In genomic region chr15:90929043-90929442, GRCm38 (mm10) we compare ENCODE assay signal across 10 mouse cellular contexts.
DNase-seq lines count a peak whose midpoint lies in the region; TF ChIP-seq lines count a peak whose summit lies in the region.
"Had no signal": no experiment of that assay in that cellular context is flagged by ENCODE, and none has a peak within 500 bp of the region (broad histone marks: within the 10 kb centered on the region; RNA-seq: fewer than 3 reads in every experiment).

No protein-coding gene starts in this region.

- no peaks in the 10 kb centered on the region for H3K27me3 ChIP-seq in limb, embryonic 10.5 days (ENCODE audit: low read depth, poor library complexity, severe bottlenecking)
- H3K27me3 ChIP-seq: heart, embryonic 13.5 days; liver, embryonic 15.5 days had no signal

- DNase-seq in heart, adult 8-10 months (ENCODE audit: low spot score) = peak; percentile 4
- DNase-seq in heart, adult 11 months = no peak
- no peak for DNase-seq in lung, adult 2 months
- DNase-seq in lung, postnatal 25 days (ENCODE audit: low spot score) = no peak
- DNase-seq in R1 (ENCODE audit: low read depth, low spot score) = peak; percentile 15
- peak; percentile 54 for DNase-seq in limb, embryonic 10.5 days (ENCODE audit: low spot score)
- no peak for DNase-seq in spleen, postnatal 4 days (ENCODE audit: low spot score in 2 of 2)
- no peak for DNase-seq in right cerebral cortex, postnatal 14 days

- H3K27ac ChIP-seq in limb, embryonic 10.5 days = no peak overlapping the region
- H3K27ac ChIP-seq: heart, embryonic 13.5 days; liver, embryonic 15.5 days had no signal

- no peak for TF ChIP-seq POLR2A in lung, adult 2 months (IDR thresholded peaks at IDR 0.05; ENCODE audit: borderline replicate concordance, extremely low read depth, low read depth, low read length)

- no peaks in the 10 kb centered on the region for H3K9me3 ChIP-seq in limb, embryonic 10.5 days (replicated peaks)
- H3K9me3 ChIP-seq: liver, embryonic 15.5 days had no signal

- no peaks in the 10 kb centered on the region for H3K36me3 ChIP-seq in limb, embryonic 10.5 days
- H3K36me3 ChIP-seq: heart, embryonic 13.5 days; liver, embryonic 15.5 days had no signal

- H3K4me3 ChIP-seq in lung, adult 2 months (replicated peaks; ENCODE audit: extremely low read depth, low read depth, low read length) = no peak overlapping the region
- H3K4me3 ChIP-seq in limb, embryonic 10.5 days = no peak overlapping the region
- H3K4me3 ChIP-seq: heart, embryonic 13.5 days; liver, embryonic 15.5 days had no signal

- H3K4me1 ChIP-seq in lung, adult 2 months (ENCODE audit: control insufficient read depth, insufficient read depth, low read length) = no peaks in the 10 kb centered on the region
- no peaks in the 10 kb centered on the region for H3K4me1 ChIP-seq in limb, embryonic 10.5 days
- H3K4me1 ChIP-seq: heart, embryonic 13.5 days; liver, embryonic 15.5 days had no signal

- 18% methylated on average over 1 of the region's 1 CpGs for WGBS in lung, adult 2 months
- 40% methylated on average over 1 of the region's 1 CpGs for whole genome bisulfite sequencing in limb, embryonic 10.5 days

- peak; percentile 54 for TF ChIP-seq CTCF in lung, adult 2 months (IDR thresholded peaks at IDR 0.05; ENCODE audit: insufficient read depth, low read length)

Comparison
In these comparisons a context has a peak if more than half of its experiments do, and no peak if none do; other contexts are left out.
1. DNase-seq: peak in heart, adult 8-10 months (single experiment), R1 (single experiment) and limb, embryonic 10.5 days (single experiment); none in heart, adult 11 months (single experiment), lung, adult 2 months (single experiment), lung, postnatal 25 days (single experiment), spleen, postnatal 4 days (0 of 2) and right cerebral cortex, postnatal 14 days (single experiment).